Mouse (Mus musculus): ENCODE data around the gene Slc38a7. TPM values are rescaled to one million over a fixed set of nuclear protein-coding genes. Genes with fewer than 3 reads are reported as not detected.

Gene Slc38a7
- polyA plus RNA-seq, 1 experiment: 21.8 TPM

DNA sequence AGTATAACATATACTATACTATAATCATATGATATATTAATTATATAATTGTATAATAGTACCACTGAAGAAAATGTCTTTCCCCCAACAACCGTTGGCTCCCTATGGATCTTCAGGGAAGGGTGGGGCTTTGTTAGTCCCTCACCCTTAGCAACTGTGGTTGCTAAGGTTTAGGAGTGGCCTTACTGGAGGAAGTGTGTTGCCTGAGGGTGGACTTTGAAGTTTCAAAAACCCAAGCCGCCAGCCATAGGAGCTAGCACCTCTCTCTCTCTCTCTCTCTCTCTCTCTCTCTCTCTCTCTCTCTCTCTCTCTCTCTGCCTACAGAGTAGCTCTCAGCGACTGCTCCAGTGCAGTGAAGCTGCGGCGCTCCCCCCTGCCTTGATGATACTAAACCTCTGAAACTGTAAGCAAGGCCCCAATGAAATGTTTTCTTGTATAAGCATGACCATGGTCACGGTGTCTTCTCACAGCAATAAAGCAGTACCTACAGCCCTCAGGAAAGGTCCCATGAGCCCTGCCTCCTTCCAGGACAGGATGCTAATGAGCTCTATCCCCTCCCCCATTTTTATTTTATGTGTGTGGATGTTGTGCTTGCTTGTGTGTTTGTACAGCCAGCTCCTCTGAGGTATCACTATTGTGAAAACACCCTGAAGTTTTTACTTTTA lies 37.2 kb downstream of the Slc38a7 start:
- no peak for TF ChIP-seq CTCF (IDR thresholded peaks at IDR 0.05; ENCODE audit: insufficient read depth, low read length)
- TF ChIP-seq POLR2A (IDR thresholded peaks at IDR 0.05; ENCODE audit: borderline replicate concordance, extremely low read depth, low read depth, low read length): no peak
- 45% methylated on average over 6 of the region's 6 CpGs for WGBS
- H3K4me3 ChIP-seq (replicated peaks; ENCODE audit: extremely low read depth, low read depth, low read length): no peak overlapping the region
- no peak for DNase-seq
- no peaks in the 10 kb centered on the region for H3K4me1 ChIP-seq (ENCODE audit: control insufficient read depth, insufficient read depth, low read length)

DNA sequence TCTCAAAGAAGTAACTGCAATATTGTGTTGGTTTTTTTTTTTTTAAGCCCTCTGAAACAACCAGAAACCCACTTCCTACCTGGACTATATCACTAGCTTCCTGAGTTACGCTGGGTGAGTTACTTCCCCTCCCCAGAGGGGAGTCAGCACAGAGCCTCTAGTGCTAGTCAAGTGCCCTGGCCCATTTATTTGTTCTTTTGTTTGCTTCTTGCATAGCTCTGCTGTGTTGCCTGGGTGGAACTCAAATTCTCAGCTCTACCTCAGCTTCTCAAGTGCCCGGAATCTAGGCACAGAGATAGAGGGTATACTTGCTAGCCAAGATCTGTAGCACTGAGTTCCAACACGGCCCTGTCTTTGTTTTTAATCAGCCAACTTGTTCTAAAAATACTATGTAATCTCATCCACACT lies 43.2 kb downstream of the Slc38a7 start:
- peaks cover 9% of the 10 kb centered on the region for H3K4me1 ChIP-seq (ENCODE audit: control insufficient read depth, insufficient read depth, low read length)
- no peak overlapping the region for H3K4me3 ChIP-seq (replicated peaks; ENCODE audit: extremely low read depth, low read depth, low read length)
- DNase-seq: peak; percentile 40
- TF ChIP-seq CTCF (IDR thresholded peaks at IDR 0.05; ENCODE audit: insufficient read depth, low read length) (no peak), POLR2A (IDR thresholded peaks at IDR 0.05; ENCODE audit: borderline replicate concordance, extremely low read depth, low read depth, low read length) (no peak)
- 35% methylated on average over 3 of the region's 3 CpGs for WGBS

DNA sequence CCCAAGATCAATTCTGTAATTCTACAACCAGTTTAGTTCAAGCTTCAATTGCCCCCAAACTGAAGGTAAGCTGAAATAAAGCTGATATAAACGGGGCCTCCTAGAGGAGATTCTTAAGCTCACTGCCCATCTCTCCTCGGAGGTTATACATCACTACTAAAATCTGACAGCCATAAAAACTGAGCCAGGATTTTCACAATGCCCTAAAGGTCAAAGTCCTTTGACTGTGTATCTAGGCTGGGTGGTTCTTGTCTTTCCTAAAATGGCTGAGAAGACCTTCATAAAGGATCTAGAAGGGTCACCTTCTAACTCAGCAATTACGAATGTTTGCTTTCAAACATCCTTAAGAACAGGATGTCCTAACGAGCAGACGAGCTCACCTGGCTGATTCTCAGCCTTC lies 44.2 kb downstream of the Slc38a7 start:
- peaks cover 13% of the 10 kb centered on the region for H3K4me1 ChIP-seq (ENCODE audit: control insufficient read depth, insufficient read depth, low read length)
- 67% methylated on average over 5 of the region's 5 CpGs for WGBS
- no peak for DNase-seq

DNA sequence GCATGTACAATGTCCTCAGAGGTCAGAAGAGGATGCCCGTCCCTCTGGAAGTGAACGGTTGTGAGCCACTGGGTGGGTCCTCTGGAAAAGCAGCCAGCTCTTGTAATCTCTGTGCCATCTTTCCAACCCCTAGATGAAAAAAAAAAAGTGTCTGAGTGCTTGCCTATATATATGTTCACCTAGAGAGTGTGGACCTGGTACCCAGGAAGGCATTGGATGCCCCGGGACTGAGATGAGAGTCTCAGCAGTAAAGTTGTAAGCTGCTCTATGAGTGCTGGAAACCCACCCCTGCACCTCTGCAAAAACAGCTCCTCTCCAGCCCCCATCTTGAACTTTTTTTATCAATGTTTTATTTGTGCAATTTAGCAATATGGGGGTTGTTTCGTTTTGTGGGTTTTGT lies 44.7 kb downstream of the Slc38a7 start:
- no peak for TF ChIP-seq POLR2A (IDR thresholded peaks at IDR 0.05; ENCODE audit: borderline replicate concordance, extremely low read depth, low read depth, low read length)
- no peak for TF ChIP-seq CTCF (IDR thresholded peaks at IDR 0.05; ENCODE audit: insufficient read depth, low read length)
- no peak for DNase-seq
- Histone ChIP-seq H3K4me3 (replicated peaks; ENCODE audit: extremely low read depth, low read depth, low read length) (no peak overlapping the region), H3K4me1 (ENCODE audit: control insufficient read depth, insufficient read depth, low read length) (peaks cover 13% of the 10 kb centered on the region)
- WGBS: 76% methylated on average over 4 of the region's 4 CpGs

More for the DNA sequence above, 44.2 kb downstream of the Slc38a7 start:
- no peak overlapping the region for H3K4me3 ChIP-seq (replicated peaks; ENCODE audit: extremely low read depth, low read depth, low read length)
- no peak for TF ChIP-seq POLR2A (IDR thresholded peaks at IDR 0.05; ENCODE audit: borderline replicate concordance, extremely low read depth, low read depth, low read length)
- no peak for TF ChIP-seq CTCF (IDR thresholded peaks at IDR 0.05; ENCODE audit: insufficient read depth, low read length)

DNA sequence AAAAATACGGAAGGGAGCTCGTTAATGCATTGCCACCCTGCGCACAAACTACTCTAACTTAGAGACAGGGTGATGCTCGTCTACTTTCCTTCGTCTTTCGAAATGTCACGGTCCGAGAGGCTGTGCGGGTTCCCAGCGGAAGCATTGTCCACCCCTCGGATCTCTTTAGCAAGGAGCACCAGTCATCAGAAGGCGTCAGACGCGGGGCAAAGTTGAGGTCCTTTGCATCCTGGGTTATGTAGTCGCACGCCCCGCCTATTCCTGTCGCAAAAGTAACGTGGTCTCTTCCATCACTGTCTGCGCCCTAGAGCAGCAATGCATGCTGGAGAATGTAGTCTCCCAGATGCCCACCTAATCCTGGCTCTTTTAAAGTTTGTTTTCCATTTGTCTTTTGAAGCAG lies 45.5 kb downstream of the Slc38a7 start:
- TF ChIP-seq POLR2A (IDR thresholded peaks at IDR 0.05; ENCODE audit: borderline replicate concordance, extremely low read depth, low read depth, low read length) (peak; percentile 84; the same call in 1 of the 2 replicates), CTCF (IDR thresholded peaks at IDR 0.05; ENCODE audit: insufficient read depth, low read length) (no peak)
- peaks cover 13% of the 10 kb centered on the region for H3K4me1 ChIP-seq (ENCODE audit: control insufficient read depth, insufficient read depth, low read length)
- WGBS: under 1% methylated on average over 20 of the region's 20 CpGs

DNA sequence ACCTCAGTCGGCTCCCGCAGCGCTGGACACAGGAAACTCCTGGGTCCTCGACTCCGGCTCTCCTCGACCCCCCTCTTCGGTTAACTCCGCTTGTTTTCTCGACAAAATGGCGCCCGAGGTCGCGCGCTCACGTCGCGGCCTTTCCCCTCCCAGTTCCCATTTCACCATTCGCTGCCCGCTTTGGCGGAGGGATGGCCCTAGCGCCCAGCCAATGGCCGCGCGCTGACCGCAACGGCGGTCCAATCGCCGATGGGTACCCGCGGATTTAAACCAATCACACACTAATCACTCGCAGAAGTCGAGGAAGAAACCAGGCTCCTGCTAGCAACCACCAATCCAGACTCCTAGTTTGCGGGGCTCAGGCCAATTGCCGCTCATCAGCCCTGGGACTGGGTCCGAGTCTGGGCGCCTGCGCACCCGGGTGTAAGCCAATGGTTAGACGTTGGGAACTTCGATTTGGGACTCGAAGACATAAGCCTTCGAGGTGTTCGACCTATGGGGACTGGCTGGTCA lies 46.0 kb downstream of the Slc38a7 start, which contains the start of gene Cnot1:
Gene Cnot1 (minus strand): TSS at position 134 of the 513 bp plus-strand sequence.
- Histone ChIP-seq H3K4me1 (ENCODE audit: control insufficient read depth, insufficient read depth, low read length) (peaks cover 13% of the 10 kb centered on the region), H3K4me3 (replicated peaks; ENCODE audit: extremely low read depth, low read depth, low read length) (peak within 1 kb of the TSS; percentile 99)
- DNase-seq: peak; percentile 91
- TF ChIP-seq CTCF (IDR thresholded peaks at IDR 0.05; ENCODE audit: insufficient read depth, low read length): no peak
- peak; percentile 44; the same call in 1 of the 2 replicates for TF ChIP-seq POLR2A (IDR thresholded peaks at IDR 0.05; ENCODE audit: borderline replicate concordance, extremely low read depth, low read depth, low read length)
- 0% methylated on average over 44 of the region's 44 CpGs for WGBS

More for the DNA sequence above, 45.5 kb downstream of the Slc38a7 start:
- peak overlapping the region; percentile 69 for H3K4me3 ChIP-seq (replicated peaks; ENCODE audit: extremely low read depth, low read depth, low read length)
- DNase-seq: peak; percentile 89

DNA sequence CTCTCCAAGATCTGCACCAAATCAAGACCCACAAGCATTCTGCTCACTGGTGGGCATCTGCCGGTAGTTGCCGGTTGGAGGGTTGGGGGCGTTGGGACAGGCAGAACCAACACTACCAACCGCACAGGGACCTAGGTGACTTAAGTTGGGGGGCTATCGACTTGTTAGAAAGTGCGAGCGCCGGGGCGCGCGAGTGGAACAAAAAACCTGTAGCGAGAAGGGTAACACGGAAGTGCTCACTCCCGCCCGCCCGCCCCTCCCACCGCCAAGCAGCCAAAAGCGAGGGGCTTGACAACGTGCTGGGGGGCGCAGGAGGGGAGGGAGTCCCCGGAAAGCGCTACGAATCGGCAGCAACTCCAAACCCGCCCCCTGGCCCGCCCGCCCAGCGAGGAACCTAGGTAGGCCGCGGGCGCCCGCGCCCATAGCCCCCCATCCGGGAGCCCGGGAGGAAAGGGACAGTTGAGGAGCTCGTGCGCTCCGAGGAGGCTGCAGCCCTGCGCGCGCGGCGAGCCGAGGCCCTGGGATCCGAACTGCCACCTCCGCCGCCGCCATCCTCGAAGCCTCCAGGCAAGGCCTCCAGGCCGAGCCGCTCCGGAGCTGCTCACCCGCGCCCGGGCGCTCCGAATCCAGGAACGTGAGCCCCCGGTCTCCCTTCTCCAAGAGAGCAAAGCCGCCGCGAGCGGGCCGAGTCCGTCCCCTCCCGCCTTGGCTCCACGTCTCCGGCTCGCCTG lies 46.7 kb downstream of the Slc38a7 start:
- Histone ChIP-seq H3K4me1 (ENCODE audit: control insufficient read depth, insufficient read depth, low read length) (peaks cover 13% of the 10 kb centered on the region), H3K4me3 (replicated peaks; ENCODE audit: extremely low read depth, low read depth, low read length) (peak overlapping the region; percentile 99)
- WGBS: under 1% methylated on average over 67 of the region's 69 CpGs
- TF ChIP-seq CTCF (IDR thresholded peaks at IDR 0.05; ENCODE audit: insufficient read depth, low read length): no peak
- TF ChIP-seq POLR2A (IDR thresholded peaks at IDR 0.05; ENCODE audit: borderline replicate concordance, extremely low read depth, low read depth, low read length): no peak
- peak; percentile 28 for DNase-seq

DNA sequence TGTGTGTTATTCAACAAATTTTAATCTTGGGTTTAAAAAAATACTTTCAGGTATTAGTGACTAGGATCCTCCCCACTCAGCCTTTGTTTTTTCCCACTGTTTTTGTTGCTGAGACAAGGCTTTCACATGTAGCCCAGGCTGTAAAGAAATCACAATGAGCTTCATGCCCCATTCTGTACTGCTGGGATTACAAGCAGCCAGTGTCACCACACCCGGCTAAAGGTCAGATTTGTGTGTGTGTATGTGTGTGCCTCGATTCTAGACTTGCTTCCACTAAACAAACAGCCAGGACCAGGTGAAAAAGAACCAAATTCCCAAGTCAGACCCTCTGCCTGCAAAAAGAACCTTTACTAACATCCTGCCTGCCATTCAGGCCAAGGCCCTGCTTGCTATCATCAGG lies 47.9 kb downstream of the Slc38a7 start:
- WGBS: 35% methylated on average over 2 of the region's 2 CpGs
- Histone ChIP-seq H3K4me3 (replicated peaks; ENCODE audit: extremely low read depth, low read depth, low read length) (no peak overlapping the region), H3K4me1 (ENCODE audit: control insufficient read depth, insufficient read depth, low read length) (peaks cover 14% of the 10 kb centered on the region)
- TF ChIP-seq POLR2A (IDR thresholded peaks at IDR 0.05; ENCODE audit: borderline replicate concordance, extremely low read depth, low read depth, low read length): no peak
- TF ChIP-seq CTCF (IDR thresholded peaks at IDR 0.05; ENCODE audit: insufficient read depth, low read length): no peak
- no peak for DNase-seq

DNA sequence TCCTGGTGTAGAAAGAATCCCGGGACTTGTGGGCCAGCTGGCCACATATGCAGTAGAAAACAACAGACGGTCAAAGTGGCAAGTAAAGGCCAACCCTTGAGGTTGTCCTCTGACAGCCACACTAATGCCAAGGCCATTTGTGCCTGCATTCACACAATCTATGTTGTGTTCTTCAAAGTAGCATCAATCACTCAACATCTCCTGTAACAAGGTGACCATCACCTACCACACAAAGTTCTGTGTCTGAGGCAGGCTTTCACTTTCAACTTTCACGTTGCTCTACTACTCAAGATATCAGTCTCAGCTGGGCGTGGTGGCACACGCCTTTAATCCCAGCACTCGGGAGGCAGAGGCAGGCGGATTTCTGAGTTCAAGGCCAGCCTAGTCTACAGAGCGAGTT lies 51.1 kb downstream of the Slc38a7 start:
- no peak for TF ChIP-seq POLR2A (IDR thresholded peaks at IDR 0.05; ENCODE audit: borderline replicate concordance, extremely low read depth, low read depth, low read length)
- no peak for TF ChIP-seq CTCF (IDR thresholded peaks at IDR 0.05; ENCODE audit: insufficient read depth, low read length)
- 71% methylated on average over 8 of the region's 8 CpGs for WGBS
- H3K4me3 ChIP-seq (replicated peaks; ENCODE audit: extremely low read depth, low read depth, low read length): no peak overlapping the region
- peaks cover 25% of the 10 kb centered on the region for H3K4me1 ChIP-seq (ENCODE audit: control insufficient read depth, insufficient read depth, low read length)
- no peak for DNase-seq

Data from lung, adult 2 months (tissue).